Mouse (Mus musculus) liver, postnatal 0 days (tissue): ENCODE measurements around the gene Ptpre. TPM values are rescaled to one million over a fixed set of nuclear protein-coding genes. Genes with fewer than 3 reads are reported as not detected.

Experiments
- ATAC-seq: fragments of 200-750 bp; cut with Nextera tagmentation; 2 replicates; pipeline ENCODE4 v1.8.0; 2017; ENCODE audit warnings: mild to moderate bottlenecking, moderate library complexity
- DNase-seq: peaks from one replicate; pipeline ENCODE4 v3.0.0-alpha.2; 2016
- H3K27ac ChIP-seq: fragments of 300-500 bp; sonication (generic); 2 replicates; pipeline ENCODE4 v1.5.1; 2014; ENCODE audit warnings: antibody characterized with exemption, moderate library complexity, mild to moderate bottlenecking, low read depth
- H3K27me3 ChIP-seq: fragments of 300-500 bp; sonication (generic); 2 replicates; pipeline ENCODE4 v1.6.1; 2014; ENCODE audit warnings: low read length, control low read depth, mixed read lengths; ENCODE audit not compliant: insufficient read depth
- H3K36me3 ChIP-seq: fragments of 300-500 bp; sonication (generic); replicated peaks from 2 replicates; pipeline ENCODE4 v1.6.1; 2014; ENCODE audit warnings: mild to moderate bottlenecking, control low read depth, low read length, moderate library complexity, mixed read lengths; ENCODE audit not compliant: insufficient read depth
- H3K4me1 ChIP-seq: fragments of 300-500 bp; sonication (generic); 2 replicates; pipeline ENCODE4 v1.6.1; 2014; ENCODE audit warnings: antibody characterized with exemption, mild to moderate bottlenecking, control low read depth; ENCODE audit not compliant: insufficient read depth
- H3K4me2 ChIP-seq: fragments of 300-500 bp; sonication (generic); 2 replicates; pipeline ENCODE4 v1.6.1; 2014; ENCODE audit warnings: low read depth, mild to moderate bottlenecking, low read length, moderate library complexity, mixed read lengths
- H3K4me3 ChIP-seq: fragments of 300-500 bp; sonication (generic); 2 replicates; pipeline ENCODE4 v1.5.1; 2014; ENCODE audit warnings: low read depth, low read length
- H3K9ac ChIP-seq: fragments of 300-500 bp; sonication (generic); replicated peaks from 2 replicates; pipeline ENCODE4 v1.6.1; 2014; ENCODE audit warnings: mild to moderate bottlenecking, moderate library complexity
- H3K9me3 ChIP-seq: fragments of 300-500 bp; sonication (generic); 2 replicates; pipeline ENCODE4 v1.6.1; 2016; ENCODE audit warnings: mild to moderate bottlenecking, control low read depth, low read length, mixed read lengths
- CTCF ChIP-seq: sonication (generic); IDR thresholded peaks from 2 replicates; pipeline ENCODE4 v1.5.1; 2016; ENCODE audit warnings: antibody characterized with exemption, low read depth
- EP300 ChIP-seq: IDR thresholded peaks from 2 replicates; pipeline ENCODE4 v1.6.1; 2016; ENCODE audit warnings: antibody characterized with exemption, low read depth, mild to moderate bottlenecking
- WGBS: fragments of 180-500 bp; shearing (Covaris S2); extraction: QIAGEN DNeasy Blood & Tissue Kit; methylation state at CpG from one replicate; pipeline ENCODE4 v1.1.7; 2014; ENCODE audit not compliant: insufficient replicate concordance; 5-methylcytosine and 5-hydroxymethylcytosine counted together
- microRNA counts: library from miRNA; unstranded; fragments of <30 nt; microRNA quantifications from one replicate; lab custom pipeline; 2015
- microRNA-seq: library from miRNA; unstranded; fragments of <30 nt; microRNA quantifications from one replicate; pipeline ENCODE4, GENCODE M21; 2016
- polyA plus RNA-seq: library from polyadenylated mRNA; unstranded; fragments of >200 nt; fragmentation: Nextera tagmentation; extraction: Ambion mirVana; gene quantifications from 2 replicates; pipeline ENCODE4 v1.2.1, GENCODE M21; 2015

The Ptpre gene
- polyA plus RNA-seq, 1 experiment from 2014 or later = 3.9 TPM

- WGBS = 79% methylated on average over 9 of the region's 9 CpGs
- no peaks in the 10 kb centered on the region for H3K36me3 ChIP-seq
- H3K4me1 ChIP-seq = no peaks in the 10 kb centered on the region
- no peak overlapping the region for H3K27ac ChIP-seq
- no peak for ATAC-seq
- TF ChIP-seq CTCF = no peak
- TF ChIP-seq EP300 = no peak
- H3K4me2 ChIP-seq = no peak overlapping the region; the same call in 1 of the 2 replicates
- H3K9ac ChIP-seq = no peak overlapping the region
- no peaks in the 10 kb centered on the region for H3K9me3 ChIP-seq
- H3K4me3 ChIP-seq = no peak overlapping the region
- H3K27me3 ChIP-seq = no peaks in the 10 kb centered on the region
- no peak for DNase-seq
Measured at GRCm38 (mm10) chr7:135734911-135735646, 197.8 kb downstream of the Ptpre start.

MicroRNAs within 50 kb of the gene (microRNA counts, 519-probe panel; counts per million panel counts)
- not detected for microRNA mmu-miR-1962 (lab: Ali Mortazavi, UCI)

Small RNA genes lying within 50 kb of the gene (microRNA-seq; reads per million reads assigned to microRNA genes)
- gene Mir1962 = not detected

Other genes starting within 250 kb of the Ptpre start
- not detected in 2 replicates for gene Foxi2, start 127.2 kb upstream of the Ptpre start, polyA plus RNA-seq
- gene Clrn3, start 8.8 kb upstream of the Ptpre start, polyA plus RNA-seq = not detected in 2 replicates
- 35.4 and 38.8 TPM in 2 replicates for gene Mki67, start 178.9 kb downstream of the Ptpre start, polyA plus RNA-seq